Comparison of ENCODE assay signal across 8 mouse cellular contexts in genomic region chr6:134896570-134897436, GRCm38 (mm10). TPM values are rescaled to one million over a fixed set of nuclear protein-coding genes. Genes with fewer than 3 reads are reported as not detected.
DNase-seq lines count a peak whose midpoint lies in the region; ATAC-seq lines count a peak whose summit lies in the region.

No protein-coding gene starts in this region.

- H3K4me1 ChIP-seq in kidney, embryonic 15.5 days, result peaks cover 10% of the 10 kb centered on the region
- peaks cover 8% of the 10 kb centered on the region for H3K4me1 ChIP-seq in heart, embryonic 16.5 days (ENCODE audit: control insufficient read depth, insufficient read depth, low read length)

- peak overlapping the region; percentile 83 for H3K4me2 ChIP-seq in kidney, embryonic 15.5 days
- peak overlapping the region; percentile 96 for H3K4me2 ChIP-seq in heart, embryonic 16.5 days (ENCODE audit: low read depth, low read length)

- 51% methylated on average over 15 of the region's 15 CpGs for WGBS in kidney, embryonic 15.5 days
- 47% methylated on average over 15 of the region's 15 CpGs for WGBS in heart, embryonic 16.5 days
- 38% methylated on average over 14 of the region's 15 CpGs for WGBS in macrophage (ENCODE audit: missing documents)

- no peaks in the 10 kb centered on the region for H3K27me3 ChIP-seq in kidney, embryonic 15.5 days
- no peaks in the 10 kb centered on the region for H3K27me3 ChIP-seq in heart, embryonic 16.5 days (ENCODE audit: control insufficient read depth, insufficient read depth, low read length)

- no peak for ATAC-seq in kidney, embryonic 15.5 days (replicated peaks; ENCODE audit: low FRiP score)
- no peak for ATAC-seq in heart, embryonic 16.5 days (replicated peaks; ENCODE audit: extremely low read depth, insufficient read depth, low FRiP score)

- no peak for DNase-seq in kidney, postnatal 36 days
- DNase-seq in ZHBTc4 (ENCODE audit: low read depth, low spot score), result peak; percentile 23
- DNase-seq in adrenal gland, adult 2 months, result no peak
- DNase-seq in layer of hippocampus, postnatal 36 days, result no peak
- no peak for DNase-seq in left cerebral cortex, adult 9 months (ENCODE audit: low spot score in 2 of 2)

- H3K4me3 ChIP-seq in kidney, embryonic 15.5 days (replicated peaks), result peak overlapping the region; percentile 70
- peak overlapping the region; percentile 79 for H3K4me3 ChIP-seq in heart, embryonic 16.5 days (ENCODE audit: low read length)
- H3K4me3 ChIP-seq in macrophage (ENCODE audit: inconsistent target), result peak overlapping the region; percentile 76

- H3K79me2 ChIP-seq in macrophage (ENCODE audit: inconsistent target), result no peaks in the 10 kb centered on the region

- peak overlapping the region; percentile 100 for H3K27ac ChIP-seq in kidney, embryonic 15.5 days
- peak overlapping the region; percentile 100 for H3K27ac ChIP-seq in heart, embryonic 16.5 days (ENCODE audit: low read length)
- H3K27ac ChIP-seq in macrophage, result peak overlapping the region; percentile 98

- no peaks in the 10 kb centered on the region for H3K9me3 ChIP-seq in kidney, embryonic 15.5 days (replicated peaks)
- no peaks in the 10 kb centered on the region for H3K9me3 ChIP-seq in heart, embryonic 16.5 days (replicated peaks; ENCODE audit: control insufficient read depth, low read length)

- 0 out of 2 replicates have a peak, but pooled peaks cover 3% of the 10 kb centered on the region for H3K36me3 ChIP-seq in kidney, embryonic 15.5 days
- 0 out of 2 replicates have a peak, but pooled peaks cover 2% of the 10 kb centered on the region for H3K36me3 ChIP-seq in heart, embryonic 16.5 days (ENCODE audit: control insufficient read depth, insufficient read depth)
- H3K36me3 ChIP-seq in macrophage (ENCODE audit: inconsistent target), result no peaks in the 10 kb centered on the region

- H3K9ac ChIP-seq in kidney, embryonic 15.5 days, result peak overlapping the region; percentile 70
- peak overlapping the region; percentile 93 for H3K9ac ChIP-seq in heart, embryonic 16.5 days (ENCODE audit: low read length)

RNA-seq across cellular contexts. Expression of gene Gpr19, which starts 1.6 kb away (rescaled TPM):
- polyA plus RNA-seq in kidney, embryonic 15.5 days (2015; fragmentation: Nextera tagmentation; extraction: Ambion mirVana), result 11.0 and 12.3 TPM in 2 replicates
- polyA plus RNA-seq in heart, embryonic 16.5 days (2015; fragmentation: Nextera tagmentation; extraction: Ambion mirVana), result 9.1 and 10.6 TPM in 2 replicates
- 1 to 10 TPM; 1.7 to 9.3 (median 4.4) TPM for total RNA-seq in macrophage (2018; cell fraction: chromatin; rRNA removed)
- total RNA-seq in macrophage (2018; cell fraction: cytosol; rRNA removed), result 1 to 10 TPM; 1.1 to 3.4 (median 1.8) TPM
- total RNA-seq in macrophage (2018; cell fraction: nucleus; rRNA removed), result 1 to 10 TPM; 1.2 to 8.8 (median 3.6) TPM
- polyA plus RNA-seq in macrophage (2018), result 2.1 to 4.4 TPM (median 2.6 TPM) in 3 replicates
- total RNA-seq in adrenal gland, adult 2 months (2021), result 1 to 10 TPM; 5.2 to 8.6 TPM
- polyA plus RNA-seq in adrenal gland, adult 2 months (2012; rRNA removed), result 9.6 and 9.9 TPM in 2 replicates
- total RNA-seq in layer of hippocampus, postnatal 36 days (2021), result 10 to 100 TPM; 28.1 to 29.3 TPM

RNA-seq across cellular contexts. Expression of gene Cdkn1b, which starts 23.4 kb away (rescaled TPM):
- 15.9 and 17.6 TPM in 2 replicates for polyA plus RNA-seq in kidney, embryonic 15.5 days (2015; fragmentation: Nextera tagmentation; extraction: Ambion mirVana)
- 14.7 TPM in 2 replicates for polyA plus RNA-seq in heart, embryonic 16.5 days (2015; fragmentation: Nextera tagmentation; extraction: Ambion mirVana)
- total RNA-seq in macrophage (2018; cell fraction: chromatin; rRNA removed), result 10 to 100 TPM; 14.1 to 72.0 (median 31.5) TPM
- total RNA-seq in macrophage (2018; cell fraction: cytosol; rRNA removed), result 10 to 100 TPM; 12.9 to 44.8 (median 20.9) TPM
- 10 to 100 TPM; 18.9 to 91.9 (median 37.5) TPM for total RNA-seq in macrophage (2018; cell fraction: nucleus; rRNA removed)
- polyA plus RNA-seq in macrophage (2018), result 13.0 to 49.2 TPM (median 33.8 TPM) in 3 replicates
- 10 to 100 TPM; 41.5 to 42.2 TPM for total RNA-seq in adrenal gland, adult 2 months (2021)
- polyA plus RNA-seq in adrenal gland, adult 2 months (2012; rRNA removed), result 24.5 and 31.9 TPM in 2 replicates
- total RNA-seq in layer of hippocampus, postnatal 36 days (2021), result 10 to 100 TPM; 51.0 to 52.6 TPM
